Mouse (Mus musculus) frontal cortex, postnatal 25 days (tissue): ENCODE data around the gene Pdyn.

Experiments
- DNase-seq, 2 experiments: peaks; one replicate each; pipeline ENCODE4 v3.0.0; 2022; ENCODE audit warnings: low spot score in 2 of 2

Pdyn gene

GRCm38 (mm10) chr2:129699484-129700158 lies at the start of gene Pdyn:
Pdyn (minus strand) TSS chr2:129699844.
- DNase-seq: no peak

- DNase-seq: no peak
Observed at GRCm38 (mm10) chr2:129742016-129742415, 42.4 kb upstream of the Pdyn start.

GRCm38 (mm10) chr2:129740515-129740914 lies 40.9 kb upstream of the Pdyn start:
- no peak for DNase-seq

- no peak for DNase-seq
Observed at GRCm38 (mm10) chr2:129734031-129734430, 34.4 kb upstream of the Pdyn start.

- no peak for DNase-seq
Observed at GRCm38 (mm10) chr2:129729681-129730080, 30.0 kb upstream of the Pdyn start.

GRCm38 (mm10) chr2:129715671-129716070 lies 16.0 kb upstream of the Pdyn start:
- DNase-seq: no peak

GRCm38 (mm10) chr2:129713026-129713544 lies 13.4 kb upstream of the Pdyn start:
- DNase-seq: no peak

- DNase-seq: peak; percentile 25 to 36
Observed at GRCm38 (mm10) chr2:129696059-129696458, 3.6 kb downstream of the Pdyn start.

- no peak for DNase-seq
Observed at GRCm38 (mm10) chr2:129694303-129694702, 5.3 kb downstream of the Pdyn start.

- no peak for DNase-seq
Observed at GRCm38 (mm10) chr2:129692694-129693093, 7.0 kb downstream of the Pdyn start.

GRCm38 (mm10) chr2:129689694-129690093 lies 9.9 kb downstream of the Pdyn start:
- no peak for DNase-seq

GRCm38 (mm10) chr2:129688036-129688625 lies 11.5 kb downstream of the Pdyn start:
- DNase-seq: no peak

GRCm38 (mm10) chr2:129686908-129687307 lies 12.7 kb downstream of the Pdyn start:
- no peak for DNase-seq

GRCm38 (mm10) chr2:129684014-129684413 lies 15.6 kb downstream of the Pdyn start:
- DNase-seq: no peak

GRCm38 (mm10) chr2:129680236-129680635 lies 19.4 kb downstream of the Pdyn start:
- no peak for DNase-seq

- DNase-seq: no peak
Observed at GRCm38 (mm10) chr2:129679066-129679465, 20.6 kb downstream of the Pdyn start.

GRCm38 (mm10) chr2:129677664-129678063 lies 22.0 kb downstream of the Pdyn start:
- DNase-seq: no peak

GRCm38 (mm10) chr2:129674935-129675634 lies 24.6 kb downstream of the Pdyn start:
- DNase-seq: peak; percentile 74 to 84

GRCm38 (mm10) chr2:129671911-129672310 lies 27.7 kb downstream of the Pdyn start:
- no peak for DNase-seq

GRCm38 (mm10) chr2:129662484-129662883 lies 37.2 kb downstream of the Pdyn start:
- DNase-seq: no peak

- no peak for DNase-seq
Observed at GRCm38 (mm10) chr2:129660020-129660419, 39.6 kb downstream of the Pdyn start.

- DNase-seq: no peak
Observed at GRCm38 (mm10) chr2:129658796-129659195, 40.8 kb downstream of the Pdyn start.

GRCm38 (mm10) chr2:129655033-129655432 lies 44.6 kb downstream of the Pdyn start:
- no peak for DNase-seq
